Mouse (Mus musculus) cerebellum, adult 2 months (tissue): ENCODE measurements at regions not wholly inside any gene's neighbourhood (a gene's known extent, or its start where the extent isn't known, plus 50 kb on each side); places are given as distances from the start of the nearest gene placed in this dataset.

Source experiments
- DNase-seq, 2 experiments: peaks; one replicate each; pipeline ENCODE4 v3.0.0; 2021
- H3K27ac ChIP-seq: fragments of 200-500 bp; 2 replicates; pipeline ENCODE4 v1.5.1; 2012; ENCODE audit warnings: low read length, control low read depth, inconsistent platforms; ENCODE audit not compliant: insufficient read depth
- H3K27me3 ChIP-seq: fragments of 200-500 bp; 2 replicates; pipeline ENCODE4 v1.6.1; 2012; ENCODE audit warnings: inconsistent platforms, mild to moderate bottlenecking, low read length, moderate library complexity; ENCODE audit not compliant: control insufficient read depth, insufficient read depth
- H3K4me1 ChIP-seq: fragments of 200-500 bp; 2 replicates; pipeline ENCODE4 v1.6.1; 2011; ENCODE audit warnings: low read length; ENCODE audit not compliant: control insufficient read depth, insufficient read depth
- H3K4me3 ChIP-seq: fragments of 200-500 bp; replicated peaks from 2 replicates; pipeline ENCODE3; 2011; ENCODE audit warnings: mild to moderate bottlenecking, low read depth, low read length, control low read depth; ENCODE audit not compliant: insufficient read depth
- CTCF ChIP-seq: fragments of 200-500 bp; IDR thresholded peaks from 2 replicates; pipeline ENCODE4 v1.5.1; 2011; ENCODE audit warnings: low read depth, mild to moderate bottlenecking, control low read depth, low read length, moderate library complexity, borderline replicate concordance; ENCODE audit not compliant: insufficient read depth
- POLR2A ChIP-seq: fragments of 200-500 bp; IDR thresholded peaks from 2 replicates; pipeline ENCODE4 v1.6.1; 2011; ENCODE audit warnings: low read length, control low read depth, borderline replicate concordance; ENCODE audit not compliant: insufficient read depth
- WGBS: fragments of 180-500 bp; shearing (Covaris S2); methylation state at CpG from one replicate; pipeline ENCODE4 v1.1.7; 2018; 5-methylcytosine and 5-hydroxymethylcytosine counted together

DNA sequence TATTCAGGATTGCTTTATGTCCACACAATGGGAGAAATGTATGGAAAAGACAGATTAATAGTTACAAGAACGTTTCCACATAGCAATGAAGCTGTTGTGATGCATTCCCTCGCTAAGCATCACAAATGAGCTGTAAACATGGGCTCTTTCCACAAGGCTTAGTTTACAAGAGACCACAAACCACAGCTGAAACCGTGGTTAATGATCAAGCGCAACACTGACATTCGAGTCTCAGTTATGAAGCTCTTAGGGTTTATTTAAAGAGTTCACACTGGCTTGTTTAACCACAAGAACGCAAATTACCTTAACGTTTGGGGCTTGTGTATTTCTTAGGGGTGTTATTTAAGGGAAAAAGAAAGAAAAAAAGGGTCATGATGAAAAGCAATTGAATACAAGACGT, 727.3 kb upstream of the Frg1 start:
- DNase-seq, result no peak

DNA sequence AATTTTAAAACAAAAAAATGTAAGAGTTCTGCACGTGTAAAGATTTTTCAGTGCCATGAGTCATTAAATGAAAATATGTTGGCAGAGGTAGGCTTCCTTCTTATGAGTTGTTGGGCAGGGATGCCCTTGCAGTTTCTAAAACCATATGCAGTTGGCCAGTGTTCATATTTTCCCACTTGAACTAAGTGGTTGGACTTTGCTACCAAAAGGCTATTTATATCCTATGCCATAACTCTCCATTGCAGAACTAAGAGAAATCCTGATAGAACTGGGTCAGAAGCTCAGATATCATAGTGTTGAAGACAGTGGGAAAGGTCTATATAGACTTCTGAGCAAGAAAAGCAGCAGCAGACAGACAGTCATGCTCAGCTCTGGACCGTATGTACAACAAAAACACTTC, 690.7 kb upstream of the Frg1 start:
- Histone ChIP-seq H3K4me3 (no peak overlapping the region), H3K27me3 (no peaks in the 10 kb centered on the region), H3K4me1 (no peaks in the 10 kb centered on the region), H3K27ac (no peak overlapping the region)
- DNase-seq, result no peak
- WGBS, result 63% methylated on average over 2 of the region's 2 CpGs
- TF ChIP-seq CTCF, result no peak

More for the DNA sequence above, 727.3 kb upstream of the Frg1 start:
- Histone ChIP-seq H3K27me3 (no peaks in the 10 kb centered on the region), H3K4me1 (no peaks in the 10 kb centered on the region), H3K4me3 (no peak overlapping the region), H3K27ac (no peak overlapping the region)
- 79% methylated on average over 8 of the region's 8 CpGs for WGBS
- no peak for TF ChIP-seq POLR2A
- no peak for TF ChIP-seq CTCF

DNA sequence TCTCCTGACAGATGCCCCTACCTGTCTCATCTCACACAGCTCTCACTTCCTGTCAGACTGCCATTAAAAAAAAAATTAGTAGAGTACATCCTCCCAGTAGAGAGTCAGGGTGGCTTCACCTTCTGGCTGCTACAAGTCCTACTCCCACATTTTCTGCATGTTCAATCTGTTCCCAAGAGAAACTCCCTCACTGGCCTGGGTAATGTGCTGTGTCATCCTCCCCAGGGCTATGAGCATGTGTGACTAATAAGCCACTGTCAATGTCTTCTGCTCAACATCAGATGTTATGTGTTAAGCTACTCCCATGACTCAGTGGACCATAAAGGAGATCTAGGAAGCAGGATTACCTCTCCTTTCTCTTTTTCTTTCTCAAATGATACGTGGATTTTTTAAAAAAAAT, 652.4 kb upstream of the Frg1 start:
- Histone ChIP-seq H3K27ac (no peak overlapping the region), H3K4me3 (no peak overlapping the region), H3K27me3 (no peaks in the 10 kb centered on the region), H3K4me1 (no peaks in the 10 kb centered on the region)
- DNase-seq, result no peak
- TF ChIP-seq CTCF (no peak), POLR2A (no peak)
- WGBS, result 61% methylated on average over 1 of the region's 1 CpGs

DNA sequence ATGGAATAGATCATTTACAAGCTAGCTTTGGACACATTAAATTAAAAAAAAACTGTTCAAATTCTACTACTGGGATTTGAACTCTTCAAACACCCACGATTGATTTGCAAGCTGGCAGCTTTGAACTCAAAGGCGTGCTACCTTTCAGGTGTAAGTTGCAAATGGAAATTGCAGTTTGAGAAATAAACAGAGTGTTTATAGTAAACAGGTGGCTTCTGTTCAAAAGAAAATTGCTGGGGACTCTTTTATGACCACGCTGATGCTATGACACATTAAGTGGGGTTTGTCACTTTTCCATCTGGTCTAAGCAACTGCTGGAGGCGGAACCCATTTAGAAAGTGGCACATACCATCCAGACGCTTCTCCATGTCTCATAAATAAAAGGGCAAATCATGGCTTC, 626.7 kb upstream of the Frg1 start:
- 66% methylated on average over 5 of the region's 5 CpGs for WGBS
- H3K27ac ChIP-seq, result no peak overlapping the region
- H3K4me3 ChIP-seq, result no peak overlapping the region
- no peaks in the 10 kb centered on the region for H3K4me1 ChIP-seq
- no peak for DNase-seq
- no peak for TF ChIP-seq CTCF
- TF ChIP-seq POLR2A, result no peak
- H3K27me3 ChIP-seq, result no peaks in the 10 kb centered on the region

DNA sequence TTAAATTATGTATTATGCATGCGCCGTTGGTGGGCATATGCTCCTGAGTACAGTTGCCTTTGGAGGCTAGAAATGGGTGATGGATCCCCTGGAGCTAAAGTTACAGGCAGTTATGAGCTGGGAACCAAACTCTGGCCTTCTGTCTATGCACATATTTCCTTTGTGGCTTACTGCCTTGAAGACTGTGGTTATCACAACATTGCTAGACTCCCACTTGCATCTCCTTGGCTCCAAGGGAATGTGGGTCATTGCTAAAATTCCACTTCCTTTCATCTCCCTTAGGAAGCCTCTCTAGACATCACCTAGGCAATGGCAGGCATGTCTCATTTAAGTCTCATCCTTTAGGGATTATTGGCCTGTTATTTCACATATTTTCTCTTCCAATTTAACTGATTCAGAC, 622.4 kb upstream of the Frg1 start:
- Histone ChIP-seq H3K27ac (no peak overlapping the region), H3K4me3 (no peak overlapping the region), H3K27me3 (no peaks in the 10 kb centered on the region), H3K4me1 (no peaks in the 10 kb centered on the region)
- TF ChIP-seq CTCF (no peak), POLR2A (no peak)
- no peak for DNase-seq
- WGBS, result 97% methylated on average over 2 of the region's 2 CpGs

DNA sequence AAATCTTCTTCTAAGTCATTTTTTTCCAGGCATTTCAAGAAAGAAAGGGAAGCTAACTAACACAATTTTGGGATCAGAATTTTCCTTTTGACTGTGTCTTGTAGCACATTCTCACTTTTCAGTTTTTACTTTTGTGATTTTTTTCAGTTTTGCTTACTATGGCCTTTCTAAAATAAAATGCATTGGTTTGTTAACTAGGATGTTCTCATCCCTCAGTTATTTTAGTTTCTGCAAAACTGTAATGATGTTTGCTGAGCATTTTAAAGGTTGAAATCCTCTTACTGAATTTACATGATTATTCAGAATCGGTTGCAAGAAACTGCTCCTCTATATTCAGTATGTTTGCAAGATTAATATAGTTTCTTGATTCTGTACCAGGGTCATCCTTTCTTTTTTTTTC, 610.1 kb upstream of the Frg1 start:
- no peaks in the 10 kb centered on the region for H3K4me1 ChIP-seq
- WGBS, result 74% methylated on average over 1 of the region's 1 CpGs
- no peak for DNase-seq
- H3K27ac ChIP-seq, result no peak overlapping the region
- TF ChIP-seq CTCF, result no peak
- no peak for TF ChIP-seq POLR2A
- no peaks in the 10 kb centered on the region for H3K27me3 ChIP-seq
- H3K4me3 ChIP-seq, result no peak overlapping the region

DNA sequence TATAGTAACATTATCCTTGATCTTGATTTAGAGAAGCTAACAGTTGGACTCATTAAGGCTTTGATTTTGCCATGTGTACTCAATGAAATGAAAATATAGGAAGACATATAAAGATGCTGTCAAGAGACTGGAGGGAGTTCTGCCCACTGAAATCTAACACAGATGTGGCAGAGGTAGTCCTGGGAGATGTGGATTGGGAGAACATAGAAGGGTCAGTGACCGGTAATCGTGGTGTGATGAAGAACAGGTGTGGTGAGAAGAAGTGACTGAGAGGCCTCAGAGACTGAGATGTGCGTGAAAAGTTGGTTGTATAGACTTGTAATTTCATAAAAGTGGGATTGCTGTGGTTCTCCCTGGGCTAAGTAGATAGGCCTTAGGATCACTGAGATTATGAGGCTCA, 600.9 kb upstream of the Frg1 start:
- TF ChIP-seq CTCF (no peak), POLR2A (no peak)
- no peak for DNase-seq
- WGBS, result 90% methylated on average over 3 of the region's 3 CpGs
- no peaks in the 10 kb centered on the region for H3K4me1 ChIP-seq
- no peaks in the 10 kb centered on the region for H3K27me3 ChIP-seq
- no peak overlapping the region for H3K4me3 ChIP-seq
- H3K27ac ChIP-seq, result no peak overlapping the region

DNA sequence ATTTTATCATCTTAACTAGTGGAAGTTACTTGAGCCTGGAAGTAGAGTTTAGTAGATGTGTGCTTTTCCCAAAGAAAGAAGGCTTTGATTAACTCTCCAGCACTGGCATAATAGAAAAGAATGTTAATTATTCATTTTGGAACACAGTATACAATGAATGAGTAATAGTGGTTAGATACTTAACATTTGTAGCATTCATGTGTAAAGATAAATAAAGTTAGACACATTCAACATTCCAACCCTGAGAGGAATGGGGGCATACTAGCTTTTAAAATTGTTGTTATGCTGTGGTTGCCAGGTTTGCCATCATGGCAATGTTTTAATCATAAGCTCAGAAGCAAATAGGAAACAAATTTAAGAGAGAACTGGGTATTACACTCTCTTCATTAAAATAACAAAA, 586.3 kb upstream of the Frg1 start:
- H3K4me3 ChIP-seq, result no peak overlapping the region
- no peaks in the 10 kb centered on the region for H3K27me3 ChIP-seq
- TF ChIP-seq CTCF, result no peak
- TF ChIP-seq POLR2A, result no peak
- no peak overlapping the region for H3K27ac ChIP-seq
- no peak for DNase-seq
- H3K4me1 ChIP-seq, result no peaks in the 10 kb centered on the region
